Mouse (Mus musculus): Measurements from ENCODE around the gene Sf3a3.
A peak's percentile ranks its signal among the peaks of the same experiment; 100 is the strongest.

Sf3a3 gene

GRCm38 (mm10) chr4:124714545-124715481, at the start of gene Sf3a3:
Gene Sf3a3, plus strand, starts transcription at chr4:124714776.
- peak; percentile 96 to 97 for DNase-seq

GRCm38 (mm10) chr4:124667476-124668033, 47.0 kb upstream of the Sf3a3 start:
- no peak for DNase-seq

DNA sequence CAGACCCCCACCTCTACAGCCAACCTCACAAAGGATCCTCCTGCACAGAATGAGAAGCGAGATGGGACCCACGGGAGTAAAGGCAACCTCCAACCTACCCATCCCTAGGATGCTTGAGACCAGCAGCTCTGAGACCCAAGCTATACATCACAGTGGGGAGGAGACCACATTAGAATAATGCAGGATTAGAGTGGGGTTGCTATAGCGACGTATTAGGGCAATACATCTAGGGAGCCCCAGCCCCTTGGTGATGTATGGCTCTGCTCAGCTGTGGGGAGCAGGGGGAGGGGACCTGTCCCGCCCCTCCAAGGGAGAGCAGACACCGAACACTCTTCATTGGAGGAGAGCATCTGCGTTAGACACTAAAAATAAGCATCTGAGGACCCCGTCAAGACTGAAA, 46.5 kb upstream of the Sf3a3 start:
- no peak for DNase-seq

GRCm38 (mm10) chr4:124670232-124670631, 44.3 kb upstream of the Sf3a3 start:
- DNase-seq, result no peak

DNA sequence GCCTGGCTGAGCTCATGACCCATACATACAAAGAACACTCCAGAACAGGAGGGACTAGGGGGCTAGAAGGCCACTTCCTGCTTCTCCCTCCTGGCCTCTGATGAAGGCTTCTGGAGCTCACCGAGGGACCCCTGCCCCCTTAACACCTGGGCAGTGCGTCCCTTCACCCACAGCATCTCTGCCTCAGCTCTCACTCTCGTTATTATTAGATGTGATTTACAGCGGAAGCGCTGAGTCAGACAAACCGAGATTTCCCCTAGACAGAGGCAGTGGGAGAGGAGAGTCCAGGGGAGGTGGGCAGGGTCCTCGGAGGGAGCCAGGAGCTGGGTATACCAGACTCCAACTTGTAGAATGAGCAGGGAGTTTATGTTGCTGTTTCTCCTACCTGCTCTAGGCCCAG, 43.0 kb upstream of the Sf3a3 start:
- no peak for DNase-seq

DNA sequence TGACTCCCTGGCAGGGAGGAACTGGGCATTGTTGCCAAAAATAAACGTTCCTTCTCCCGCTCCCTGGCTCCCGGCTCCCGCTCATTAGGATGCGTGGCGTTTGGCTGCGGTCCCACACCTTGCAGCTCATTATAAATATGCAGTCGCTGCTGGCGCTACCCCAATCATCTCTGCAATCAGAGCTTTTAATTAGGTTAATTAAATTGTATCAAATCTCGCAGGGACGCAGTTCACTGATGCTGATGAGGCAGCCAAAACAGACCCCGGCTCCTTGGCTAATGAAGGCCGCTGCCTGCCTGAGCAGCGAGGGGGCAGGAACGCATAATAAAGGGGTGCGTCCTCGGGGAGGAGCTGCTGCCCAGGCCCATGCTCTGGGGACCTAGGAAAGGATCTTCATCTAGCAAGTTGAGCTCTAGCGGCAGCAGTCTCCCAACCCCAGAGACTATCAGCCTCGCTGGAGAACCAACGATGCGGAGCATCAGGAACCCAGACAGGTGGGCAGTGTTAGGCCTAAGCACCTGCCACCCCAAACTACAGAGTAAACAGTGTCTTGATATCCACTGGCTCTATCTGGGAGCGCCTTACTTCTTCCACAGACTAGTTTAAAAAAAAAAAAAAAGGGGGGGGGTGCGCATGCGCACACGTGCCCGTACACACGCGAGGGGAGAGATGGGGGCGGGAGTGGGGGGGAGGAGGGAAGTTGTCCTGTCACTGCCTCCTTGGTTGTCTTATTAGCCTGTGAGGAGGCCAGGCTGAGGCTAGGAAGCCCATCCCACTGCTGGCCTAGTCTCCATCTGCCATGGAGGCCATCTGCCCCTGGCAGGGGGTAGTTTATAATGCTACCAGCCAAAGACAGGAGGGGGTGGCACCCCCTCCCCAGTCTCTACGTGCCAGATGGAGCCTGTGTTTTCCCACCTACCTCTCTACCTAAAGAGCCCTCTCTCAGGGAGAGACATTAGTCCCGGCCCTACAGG, 41.9 kb upstream of the Sf3a3 start:
- no peak for DNase-seq

DNA sequence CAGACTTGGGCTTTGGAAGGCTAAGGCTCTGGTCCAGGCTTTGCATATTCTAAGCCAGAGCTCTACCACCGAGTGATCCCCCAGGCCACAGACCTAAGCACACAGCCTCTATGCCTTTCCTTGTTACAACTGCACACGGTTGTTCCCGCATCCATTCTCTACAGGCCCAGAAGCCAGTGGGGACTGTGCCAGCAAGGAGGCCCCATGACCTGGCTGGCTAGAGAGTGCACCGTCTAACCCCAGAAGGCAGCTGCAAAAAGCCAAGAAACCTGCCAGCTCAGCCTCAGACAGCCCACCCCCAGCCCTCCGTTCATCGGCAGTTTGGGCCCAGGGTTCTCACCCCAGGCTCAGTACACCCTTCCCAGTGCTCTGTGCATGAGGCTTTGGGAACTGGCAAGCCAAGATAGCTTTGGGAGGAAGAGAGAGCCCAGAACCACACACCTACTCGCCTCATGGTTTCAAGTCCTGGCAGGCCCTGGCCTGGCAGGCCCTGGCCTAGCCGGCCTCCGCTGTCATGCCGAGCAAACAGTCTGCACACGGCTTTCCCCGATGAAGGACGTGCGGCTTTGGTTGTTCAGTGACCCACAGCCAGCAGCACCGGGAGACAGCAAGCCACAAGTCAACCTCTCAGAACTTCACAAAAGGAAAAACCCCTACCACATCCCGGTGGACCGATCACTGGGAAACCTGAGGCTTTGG, 40.1 kb upstream of the Sf3a3 start:
- no peak for DNase-seq

DNA sequence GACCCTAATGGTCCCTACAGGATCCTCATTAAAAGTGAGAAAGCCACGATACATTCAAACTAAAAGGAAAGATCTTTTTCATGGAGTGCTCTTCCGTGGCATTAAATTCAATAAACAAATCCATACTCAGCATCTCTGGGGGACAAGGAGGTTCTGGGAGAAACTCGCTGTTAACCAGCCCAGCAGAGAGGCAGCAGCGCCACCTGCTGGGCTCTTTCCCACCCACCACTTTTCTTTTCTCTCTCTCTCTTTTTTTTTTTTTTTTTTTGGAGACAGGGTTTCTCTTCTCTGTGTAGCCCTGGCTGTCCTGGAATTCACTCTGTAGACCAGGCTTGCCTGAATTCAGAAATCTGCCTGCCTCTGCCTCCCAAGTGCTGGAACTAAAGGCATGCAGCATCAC, 39.5 kb upstream of the Sf3a3 start:
- DNase-seq, result peak; percentile 84 to 87

DNA sequence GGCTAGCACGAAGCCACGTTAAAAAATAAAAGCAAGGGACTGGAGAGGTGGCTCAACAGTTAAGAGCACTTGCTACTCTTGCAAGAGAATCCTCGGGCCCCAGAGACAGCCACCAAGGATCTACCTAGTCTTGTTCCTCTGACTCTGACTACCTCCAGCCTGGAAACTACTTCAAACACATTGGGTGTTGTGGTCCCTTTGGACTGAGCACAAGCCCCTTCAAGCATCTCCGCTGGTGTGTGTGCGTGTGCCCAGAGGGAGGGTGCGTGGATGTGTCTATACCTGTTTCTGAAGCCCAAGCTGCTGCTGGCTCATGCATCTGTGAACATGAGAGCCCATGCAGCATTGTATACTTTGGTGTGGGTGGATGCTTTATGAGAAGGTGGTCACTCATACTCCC, 38.6 kb upstream of the Sf3a3 start:
- no peak for DNase-seq

GRCm38 (mm10) chr4:124682270-124682669, 32.3 kb upstream of the Sf3a3 start:
- no peak for DNase-seq

GRCm38 (mm10) chr4:124683474-124683873, 31.1 kb upstream of the Sf3a3 start:
- DNase-seq, result no peak

GRCm38 (mm10) chr4:124685004-124685403, 29.6 kb upstream of the Sf3a3 start:
- DNase-seq, result no peak

- no peak for DNase-seq
Observed at GRCm38 (mm10) chr4:124685453-124685852, 29.1 kb upstream of the Sf3a3 start.

DNA sequence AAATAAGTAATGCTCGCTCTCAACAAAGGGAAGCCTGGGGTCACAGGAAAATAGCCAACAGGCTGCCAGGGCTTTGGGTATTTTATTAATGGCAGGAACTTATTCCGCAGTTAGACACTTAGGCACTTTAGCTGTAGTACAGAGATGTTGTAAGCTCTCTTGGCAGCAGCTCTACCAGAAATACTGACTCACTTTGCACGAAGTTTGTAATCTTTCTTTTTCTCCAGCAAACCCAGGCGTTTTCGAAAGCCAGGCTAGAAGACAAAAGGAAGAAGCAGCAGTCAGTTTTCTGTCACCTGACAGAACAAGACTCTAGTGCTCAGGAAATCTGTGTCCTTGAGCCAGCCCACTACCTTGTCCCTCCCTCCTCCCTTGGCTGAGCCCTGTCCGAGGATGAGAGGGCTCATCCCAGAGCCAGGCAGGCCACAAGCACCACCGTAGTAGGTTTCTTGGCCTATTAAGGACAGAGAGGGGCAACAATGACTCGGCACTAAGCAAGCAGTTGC, 28.6 kb upstream of the Sf3a3 start:
- no peak for DNase-seq

GRCm38 (mm10) chr4:124691455-124691854, 23.1 kb upstream of the Sf3a3 start:
- no peak for DNase-seq

- DNase-seq, result no peak
Observed at GRCm38 (mm10) chr4:124692416-124692861, 22.1 kb upstream of the Sf3a3 start.

GRCm38 (mm10) chr4:124693135-124693894, 21.3 kb upstream of the Sf3a3 start, which contains the start of gene Utp11:
Gene Utp11, minus strand, starts transcription at chr4:124693600.
- DNase-seq, result peak; percentile 84 to 92

- DNase-seq, result no peak
Observed at GRCm38 (mm10) chr4:124694572-124694971, 20.0 kb upstream of the Sf3a3 start.

DNA sequence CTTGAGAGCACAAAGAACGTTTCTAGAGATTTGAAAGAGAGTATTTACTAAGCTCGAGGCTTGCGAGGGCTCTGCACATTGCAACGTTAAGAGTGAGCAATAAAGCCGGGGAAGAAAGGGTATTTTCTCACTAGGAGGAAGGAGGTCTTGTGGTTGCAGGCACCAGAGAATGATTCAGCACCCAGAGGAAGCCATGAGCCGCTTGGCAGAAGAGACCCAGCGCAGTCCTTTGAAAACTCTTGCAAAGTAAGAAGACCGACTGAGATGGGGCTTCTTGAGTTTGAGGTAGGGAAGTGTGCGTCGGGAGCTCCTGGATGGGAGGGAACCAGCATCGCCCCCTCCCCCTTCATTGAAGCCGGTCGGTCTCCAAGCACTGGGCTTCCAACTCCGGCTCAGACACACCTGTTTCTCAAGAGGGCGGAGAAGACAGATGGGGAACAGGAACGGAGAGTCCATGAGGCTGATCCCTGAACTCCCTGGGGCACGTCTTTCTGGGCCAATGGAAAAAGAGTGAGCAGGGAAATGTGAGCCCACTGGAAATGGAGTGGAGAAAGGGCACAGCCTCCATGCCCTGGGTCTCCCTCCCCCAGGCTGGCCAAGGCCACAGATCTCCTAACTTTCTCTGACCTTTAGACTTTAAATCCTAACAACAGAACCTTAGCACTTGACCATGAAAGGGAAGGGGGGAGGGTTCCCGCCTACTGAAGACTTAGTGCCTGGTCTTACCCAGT, 18.6 kb upstream of the Sf3a3 start:
- no peak for DNase-seq

DNA sequence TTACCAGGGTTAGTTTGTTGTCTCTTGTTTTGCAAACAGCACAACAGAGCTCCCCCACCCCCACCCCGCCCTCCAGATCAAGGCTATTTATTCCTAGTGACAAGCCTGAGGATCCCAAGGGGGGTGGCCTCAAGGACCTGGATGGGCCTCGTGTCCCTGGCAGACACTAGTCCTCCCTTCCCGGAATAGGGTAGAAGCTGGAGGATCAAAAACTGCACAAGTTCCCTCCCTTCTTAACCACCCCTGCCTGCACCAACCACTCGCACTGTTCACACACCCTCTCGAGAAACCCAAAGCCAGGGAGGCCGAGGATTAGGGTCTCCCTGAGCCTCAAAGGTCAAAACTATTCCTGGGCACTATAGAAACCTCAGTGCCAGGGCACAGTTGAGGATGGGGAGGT, 14.8 kb upstream of the Sf3a3 start:
- DNase-seq, result no peak
